Mouse (Mus musculus) brain, embryonic 18.5 days (tissue): ENCODE results near the gene Vmn1r78.
"Not testable (repeated sequence)": the region's sequence is repeated elsewhere in the genome, so short reads cannot be mapped to it uniquely, and the experiment has no call there.

Experiments used
- DNase-seq: peaks from one replicate; pipeline ENCODE4 v3.0.0-alpha.2; 2012; ENCODE audit warnings: low read depth, low spot score

Vmn1r78 gene

DNA sequence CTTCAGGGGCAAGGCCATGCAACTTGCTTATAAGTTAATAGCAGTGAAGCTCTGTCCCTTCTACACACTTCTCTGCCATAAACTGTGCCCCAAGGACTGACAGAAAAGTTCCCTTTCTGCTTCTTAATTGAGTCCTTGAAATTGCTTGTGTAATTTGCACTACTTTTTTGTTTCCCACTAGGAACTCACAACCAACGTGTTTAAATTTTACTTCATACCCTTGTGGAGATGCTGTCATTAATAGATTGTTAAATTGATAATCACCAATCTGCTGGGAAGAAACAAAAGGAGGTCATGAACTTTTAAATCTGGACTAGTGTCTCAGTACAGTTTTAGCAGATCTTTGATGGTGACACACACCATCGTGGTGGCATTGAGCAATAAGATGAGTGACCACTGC, at the start of gene Vmn1r78:
Vmn1r78 (plus strand) TSS at position 301 of the 400 bp plus-strand sequence.
- no peak for DNase-seq

DNA sequence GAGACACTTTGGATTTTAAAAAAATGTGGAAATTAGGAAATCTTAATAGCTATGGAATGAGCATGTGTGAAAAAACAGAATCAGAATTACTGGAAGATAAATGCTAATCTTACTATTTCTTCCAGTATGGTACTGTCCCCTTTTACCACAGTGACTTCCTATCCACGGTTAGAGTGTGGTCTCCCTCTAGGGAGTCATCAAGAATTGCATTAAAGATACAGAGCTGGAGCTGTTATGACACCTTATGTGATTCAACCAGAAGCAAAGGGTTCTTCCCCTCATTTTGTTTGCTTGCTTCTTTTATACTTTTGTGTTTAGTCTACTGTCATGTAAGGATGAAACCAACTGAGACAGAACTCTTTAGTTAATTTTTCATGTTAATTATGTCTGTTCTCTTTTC, 6.4 kb downstream of the Vmn1r78 start:
- not testable (repeated sequence) for DNase-seq

DNA sequence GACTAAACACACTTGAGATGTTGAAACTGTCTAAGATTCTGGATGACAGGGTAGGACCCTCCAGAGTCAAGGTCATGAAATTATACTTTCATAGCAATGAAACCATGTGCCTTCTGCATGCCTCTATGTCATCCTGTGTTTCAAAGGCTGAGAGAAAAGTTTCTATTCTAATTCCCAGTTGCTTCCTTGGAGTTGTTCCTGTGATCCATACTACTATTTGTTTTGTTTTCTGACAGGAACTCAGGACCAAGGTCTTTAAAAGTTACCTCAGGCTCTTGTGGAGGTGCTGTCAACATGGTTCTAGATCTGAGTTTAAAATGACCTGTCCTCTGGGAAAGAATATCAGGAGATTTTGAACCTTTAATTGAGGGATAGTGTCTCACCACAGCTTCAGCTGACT, 20.9 kb downstream of the Vmn1r78 start, which contains the start of gene Vmn1r79:
Vmn1r79 (plus strand) TSS at position 301 of the 400 bp plus-strand sequence.
- not testable (repeated sequence) for DNase-seq

DNA sequence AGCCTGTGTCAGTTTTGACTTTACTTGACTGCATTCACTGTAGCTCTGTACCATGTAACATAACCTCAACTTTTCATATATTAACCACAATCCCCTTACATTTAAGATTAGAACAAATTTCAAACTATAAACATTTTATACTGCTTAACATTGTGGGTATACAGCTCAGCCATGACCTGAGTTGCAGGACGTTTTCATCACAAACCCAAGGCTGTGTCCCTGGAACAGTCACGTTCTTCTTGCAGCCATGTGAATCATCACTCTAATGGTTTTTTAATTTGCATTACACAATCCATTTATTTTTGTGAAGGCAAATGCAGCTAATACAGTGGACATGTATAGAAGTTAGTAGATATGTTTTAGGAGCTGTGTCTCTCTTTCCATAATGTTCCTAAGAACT, 22.9 kb downstream of the Vmn1r78 start:
- DNase-seq: not testable (repeated sequence)

DNA sequence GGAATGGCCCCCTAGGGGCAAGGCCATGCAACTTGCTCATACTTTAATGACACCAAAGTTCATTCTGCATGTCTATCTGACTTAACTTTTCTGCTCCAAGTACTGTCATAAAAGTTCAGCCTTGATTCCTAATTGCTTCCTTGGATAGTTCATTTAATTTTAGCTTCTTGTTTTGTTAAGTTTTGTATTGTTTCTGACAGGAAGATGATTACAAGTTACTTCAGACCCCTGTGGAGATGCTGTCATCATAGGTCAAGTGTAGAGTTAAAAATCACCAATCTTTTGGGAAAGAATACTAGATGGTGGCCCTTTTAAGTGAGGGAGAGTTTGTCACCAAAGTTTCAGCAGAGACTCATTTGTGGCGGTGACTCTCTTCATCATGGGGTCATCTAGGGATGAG, 38.9 kb downstream of the Vmn1r78 start, which contains the start of gene Vmn1r80:
Vmn1r80 (plus strand) TSS at position 301 of the 400 bp plus-strand sequence.
- no peak for DNase-seq

DNA sequence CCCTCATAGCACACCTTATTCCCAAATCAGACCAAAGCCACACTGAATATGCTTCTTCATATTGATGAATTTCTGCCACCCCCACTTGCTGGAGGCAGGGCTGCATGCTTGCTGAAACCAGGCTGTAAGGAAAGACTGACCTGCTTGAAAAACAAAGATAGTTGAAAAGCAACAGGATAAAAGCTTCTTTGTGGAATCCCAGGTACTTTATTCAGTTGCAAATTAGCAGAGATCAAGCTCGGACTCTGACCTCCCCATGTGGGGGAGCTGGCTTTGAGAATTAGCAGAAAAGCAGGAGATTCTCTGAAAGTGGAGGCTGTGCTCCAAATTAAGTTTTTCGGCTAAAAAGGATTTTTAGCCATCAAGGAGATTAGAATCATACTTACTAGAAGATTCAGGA, 54.1 kb downstream of the Vmn1r78 start:
- DNase-seq: no peak
